Mouse (Mus musculus) heart, adult 2 months (tissue): ENCODE results near the gene Sh3kbp1.

Experiments used
- CTCF ChIP-seq: fragments of 200-600 bp; IDR thresholded peaks from 2 replicates; pipeline ENCODE4 v1.8.1; 2022; ENCODE audit warnings: antibody characterized with exemption, mild to moderate bottlenecking, moderate library complexity
- EP300 ChIP-seq: fragments of 200-500 bp; IDR thresholded peaks from 2 replicates; pipeline ENCODE4 v1.6.1; 2011; ENCODE audit warnings: low read depth, low read length, control low read depth; ENCODE audit not compliant: insufficient read depth
- POLR2A ChIP-seq: fragments of 200-500 bp; IDR thresholded peaks from 2 replicates; pipeline ENCODE4 v1.6.1; 2011; ENCODE audit warnings: mild to moderate bottlenecking, low read depth, low read length, control low read depth; ENCODE audit not compliant: insufficient read depth

DNA sequence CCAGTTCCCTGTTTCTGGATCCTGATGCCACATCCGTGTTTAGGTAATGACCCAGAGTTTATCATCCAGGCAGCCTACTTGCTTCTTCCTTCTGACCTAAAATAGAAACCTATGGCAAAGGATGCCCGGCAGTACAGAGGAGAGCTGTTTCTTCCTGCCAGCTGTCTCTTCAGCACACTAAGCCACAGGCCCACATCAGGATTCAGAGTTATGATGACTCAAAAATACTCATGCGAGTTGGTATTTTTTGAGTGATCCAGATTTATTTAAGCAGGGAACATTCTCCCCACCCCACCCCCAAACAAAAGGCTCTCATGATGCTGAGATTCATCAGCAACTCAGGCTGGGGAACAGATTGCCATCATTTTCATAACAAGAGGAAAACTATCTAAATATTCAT lies 240.6 kb downstream of the Sh3kbp1 start:
- TF ChIP-seq POLR2A (no peak), CTCF (no peak), EP300 (no peak)
